Mouse (Mus musculus) urinary bladder, postnatal 36 days (tissue): Measurements from ENCODE around the gene Ctc1.
A peak's percentile ranks its signal among the peaks of the same experiment; 100 is the strongest.
"Not testable (repeated sequence)": the region's sequence is repeated elsewhere in the genome, so short reads cannot be mapped to it uniquely, and the experiment has no call there.

ENCODE experiments used
- DNase-seq, 2 experiments: peaks; one replicate each; pipeline ENCODE4 v3.0.0; 2022; ENCODE audit warnings: low spot score in 2 of 2, mixed read lengths in 1 of 2

Ctc1 gene

GRCm38 (mm10) chr11:69015644-69016441, at the start of gene Ctc1:
TSS of gene Ctc1 (plus strand) at chr11:69015911.
- DNase-seq: peak; percentile 84 to 89

- DNase-seq: no peak
Observed at GRCm38 (mm10) chr11:68966554-68966953, 49.2 kb upstream of the Ctc1 start.

- DNase-seq: peak; percentile 86 to 91
Observed at GRCm38 (mm10) chr11:68967337-68968282, 48.1 kb upstream of the Ctc1 start, which contains the start of gene Slc25a35. TSS of gene Slc25a35 (plus strand) at chr11:68968131.

- DNase-seq: no peak
Observed at GRCm38 (mm10) chr11:68968752-68969151, 47.0 kb upstream of the Ctc1 start.

GRCm38 (mm10) chr11:68970232-68970631, 45.5 kb upstream of the Ctc1 start:
- peak in 1 of 2 experiments; percentile 38 for DNase-seq

- DNase-seq: peak; percentile 73 to 87
Observed at GRCm38 (mm10) chr11:68973250-68974058, 42.3 kb upstream of the Ctc1 start.

GRCm38 (mm10) chr11:68974059-68974450, 41.7 kb upstream of the Ctc1 start:
- no peak for DNase-seq

- DNase-seq: no peak
Observed at GRCm38 (mm10) chr11:68975085-68975484, 40.6 kb upstream of the Ctc1 start, which contains the start of gene Rangrf. TSS of gene Rangrf (minus strand) at chr11:68975185.

- no peak for DNase-seq
Observed at GRCm38 (mm10) chr11:68975601-68976000, 40.1 kb upstream of the Ctc1 start.

GRCm38 (mm10) chr11:68979320-68979733, 36.4 kb upstream of the Ctc1 start:
- DNase-seq: no peak

- DNase-seq: peak in 1 of 2 experiments; percentile 33
Observed at GRCm38 (mm10) chr11:68980919-68981318, 34.8 kb upstream of the Ctc1 start.

- DNase-seq: peak; percentile 70 to 75
Observed at GRCm38 (mm10) chr11:68982639-68983369, 32.9 kb upstream of the Ctc1 start.

- DNase-seq: no peak
Observed at GRCm38 (mm10) chr11:68987365-68987882, 28.3 kb upstream of the Ctc1 start.

- peak in 1 of 2 experiments; percentile 58 for DNase-seq
Observed at GRCm38 (mm10) chr11:68988341-68988740, 27.4 kb upstream of the Ctc1 start.

GRCm38 (mm10) chr11:68993122-68993521, 22.6 kb upstream of the Ctc1 start:
- DNase-seq: no peak

GRCm38 (mm10) chr11:68994377-68994776, 21.3 kb upstream of the Ctc1 start:
- no peak for DNase-seq

GRCm38 (mm10) chr11:68997080-68997479, 18.6 kb upstream of the Ctc1 start:
- no peak for DNase-seq

- DNase-seq: not testable (repeated sequence)
Observed at GRCm38 (mm10) chr11:69002782-69003181, 12.9 kb upstream of the Ctc1 start.

GRCm38 (mm10) chr11:69003592-69003991, 12.1 kb upstream of the Ctc1 start:
- DNase-seq: no peak

- DNase-seq: no peak
Observed at GRCm38 (mm10) chr11:69005193-69005592, 10.5 kb upstream of the Ctc1 start.
